Mouse (Mus musculus): ENCODE results near the gene Megf11.

- TF ChIP-seq CTCF (IDR thresholded peaks at IDR 0.05) (no peak), EP300 (IDR thresholded peaks at IDR 0.05; ENCODE audit: insufficient read depth, low read depth, low read length) (no peak)
These were observed at the start of gene Megf11 for GRCm38 (mm10) chr9:64385511-64386465.
